Mouse (Mus musculus): ENCODE results near the gene Tmem151a.
A peak's percentile ranks its signal among the peaks of the same experiment; 100 is the strongest.

Gene Tmem151a

GRCm38 (mm10) chr19:5039301-5040114 is 45.8 kb downstream of the Tmem151a start:
- DNase-seq: no peak

- peak; percentile 94 for DNase-seq
Observed at GRCm38 (mm10) chr19:5038709-5039156, 46.6 kb downstream of the Tmem151a start, which contains the start of the genes B4gat1 and AC124502.3. Gene B4gat1, plus strand, starts transcription at chr19:5038826. Gene AC124502.3, plus strand, starts transcription at chr19:5038891.

GRCm38 (mm10) chr19:5037678-5038571 is 47.4 kb downstream of the Tmem151a start:
- DNase-seq: peak; percentile 89

GRCm38 (mm10) chr19:5036577-5036976 is 48.8 kb downstream of the Tmem151a start:
- DNase-seq: no peak

DNA sequence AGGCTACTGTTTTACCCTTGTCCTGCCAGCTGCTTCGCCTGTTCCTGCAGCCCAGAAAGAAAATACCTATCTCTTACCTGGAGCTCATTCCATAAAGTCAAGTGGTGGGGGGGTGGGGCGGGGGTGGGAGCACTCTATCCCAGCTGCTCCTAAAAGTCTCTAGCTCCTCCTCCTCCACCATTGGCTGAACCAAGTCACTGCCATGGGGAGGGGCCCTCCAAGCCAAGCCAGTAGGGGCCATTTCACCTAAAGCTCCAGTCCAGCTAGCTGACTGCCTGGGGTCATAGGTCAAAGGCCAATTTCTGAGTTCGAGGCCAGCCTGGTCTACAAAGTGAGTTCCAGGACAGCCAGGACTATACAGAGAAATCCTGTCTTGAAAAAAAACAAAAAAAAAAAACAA is 52.6 kb downstream of the Tmem151a start:
- no peak for DNase-seq

GRCm38 (mm10) chr19:5026111-5026510 is 59.2 kb downstream of the Tmem151a start:
- DNase-seq: no peak

DNA sequence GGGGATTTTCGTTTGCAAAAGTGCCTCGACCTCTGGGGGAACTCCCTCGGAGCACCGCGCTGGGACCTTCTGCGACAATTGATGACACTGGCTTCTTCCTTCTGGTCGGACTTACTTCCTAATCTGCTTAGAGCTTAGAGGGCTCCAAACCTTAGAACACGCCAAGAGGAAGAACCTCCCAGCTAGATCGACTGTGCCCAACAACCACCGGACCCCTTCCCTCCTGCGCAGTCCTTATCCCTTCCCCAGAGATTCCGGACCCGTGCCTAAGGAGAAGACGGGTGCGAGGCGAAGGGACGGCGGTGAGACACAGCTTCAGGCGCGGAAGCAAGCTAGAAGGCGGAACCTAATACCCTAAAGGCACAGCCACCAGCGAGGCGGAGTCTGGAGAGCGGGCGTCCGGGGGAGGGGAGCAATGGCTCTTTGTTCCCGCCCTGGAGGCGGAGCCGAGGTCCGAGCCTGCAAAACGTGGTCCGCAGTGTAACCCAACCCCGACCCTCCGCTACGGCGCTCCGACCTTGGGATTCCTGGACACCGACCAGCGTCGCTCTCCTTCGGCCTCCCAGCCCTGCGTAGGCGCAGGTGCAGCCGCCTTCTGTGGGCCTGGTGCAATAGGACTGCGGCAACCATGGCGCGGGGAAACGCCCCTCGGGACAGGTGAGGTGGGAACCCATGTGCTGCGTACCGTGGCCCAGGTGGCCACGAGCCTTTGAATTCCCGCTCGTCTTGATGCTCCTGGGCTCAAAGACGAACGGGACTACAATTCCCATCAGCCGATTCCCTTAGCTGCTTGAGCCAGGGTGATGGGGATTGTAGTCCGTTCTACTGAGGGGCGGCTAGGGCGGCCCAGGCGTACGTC is 61.5 kb downstream of the Tmem151a start, which contains the start of gene Slc29a2:
TSS of gene Slc29a2 (plus strand) at position 240 of the 859 bp plus-strand sequence.
- peak; percentile 92 for DNase-seq

- DNase-seq: no peak
Observed at GRCm38 (mm10) chr19:5021416-5021815, 63.9 kb downstream of the Tmem151a start.

Measured in right cerebral cortex, adult 18-20 months (tissue).